Mouse (Mus musculus): ENCODE measurements at regions not wholly inside any gene's neighbourhood (a gene's known extent, or its start where the extent isn't known, plus 50 kb on each side); places are given as distances from the start of the nearest gene placed in this dataset.
"Not testable (repeated sequence)": the region's sequence is repeated elsewhere in the genome, so short reads cannot be mapped to it uniquely, and the experiment has no call there.

- no peak for DNase-seq
Observed at GRCm38 (mm10) chr7:60293556-60293955, 153.5 kb upstream of the Snrpn start.

- peak; percentile 11 for DNase-seq
Observed at GRCm38 (mm10) chr7:60244187-60244866, 104.3 kb upstream of the Snrpn start.

- DNase-seq: peak; percentile 16
Observed at GRCm38 (mm10) chr7:60243746-60244145, 103.7 kb upstream of the Snrpn start.

GRCm38 (mm10) chr7:60238595-60239195 lies 98.7 kb upstream of the Snrpn start:
- not testable (repeated sequence) for DNase-seq

- not testable (repeated sequence) for DNase-seq
Observed at GRCm38 (mm10) chr7:60216358-60217273, 76.6 kb upstream of the Snrpn start.

All from thymus, postnatal 4 days (tissue).